Mouse (Mus musculus) MEL (cell line): Measurements from ENCODE around the gene Bag3. TPM values are rescaled to one million over a fixed set of nuclear protein-coding genes. Genes with fewer than 3 reads are reported as not detected.

Experiments used
- DNase-seq: peaks from one replicate; pipeline ENCODE4 v3.0.0; 2011; ENCODE audit warnings: low read depth, low spot score
- H3K27ac ChIP-seq: 2 replicates; pipeline ENCODE4 v1.5.1; 2012; ENCODE audit warnings: low read depth, mild to moderate bottlenecking, control low read depth, low read length, moderate library complexity; ENCODE audit not compliant: control insufficient read depth
- H3K27me3 ChIP-seq, 2 experiments: fragments of 150-350 bp in 1 of 2; sonication (generic) in 1 of 2; 2 replicates each; pipeline ENCODE4 v1.6.1; 2012; ENCODE audit warnings: low read length in 2 of 2, mild to moderate bottlenecking in 2 of 2, improper control_type of control experiment in 1 of 2, moderate library complexity in 1 of 2; ENCODE audit not compliant: insufficient read depth in 2 of 2, control insufficient read depth in 1 of 2
- H3K36me3 ChIP-seq, 2 experiments: 2 replicates each; pipeline ENCODE4 v1.6.1; 2012 to 2014; ENCODE audit warnings: low read length in 2 of 2, improper control_type of control experiment in 1 of 2, inconsistent platforms in 1 of 2, mild to moderate bottlenecking in 1 of 2; ENCODE audit not compliant: insufficient read depth in 2 of 2, control insufficient read depth in 1 of 2
- H3K4me1 ChIP-seq, 2 experiments: fragments of 150-350 bp in 1 of 2; sonication (generic) in 1 of 2; 2 replicates each; pipeline ENCODE4 v1.6.1; 2012; ENCODE audit warnings: low read length in 2 of 2, improper control_type of control experiment in 1 of 2, mild to moderate bottlenecking in 1 of 2; ENCODE audit not compliant: insufficient read depth in 2 of 2, control insufficient read depth in 1 of 2
- H3K4me3 ChIP-seq, 2 experiments: fragments of 150-350 bp in 1 of 2; sonication (generic) in 1 of 2; 2 replicates each; pipeline ENCODE4 v1.5.1; 2012; ENCODE audit warnings: low read depth in 2 of 2, low read length in 2 of 2, mild to moderate bottlenecking in 2 of 2, moderate library complexity in 2 of 2, control low read depth in 1 of 2, improper control_type of control experiment in 1 of 2; ENCODE audit not compliant: control insufficient read depth in 1 of 2, insufficient read depth in 1 of 2
- H3K79me2 ChIP-seq: 2 replicates; pipeline ENCODE4 v1.6.1; 2012; ENCODE audit warnings: mild to moderate bottlenecking, low read length, moderate library complexity; ENCODE audit not compliant: control insufficient read depth, poor library complexity, insufficient read depth
- H3K9ac ChIP-seq: 2 replicates; pipeline ENCODE4 v1.6.1; 2012; ENCODE audit warnings: low read depth, mild to moderate bottlenecking, control low read depth, low read length, moderate library complexity; ENCODE audit not compliant: control insufficient read depth, poor library complexity, severe bottlenecking
- H3K9me3 ChIP-seq: fragments of 150-350 bp; sonication (generic); replicated peaks from 2 replicates; pipeline ENCODE4 v1.6.1; 2012; ENCODE audit warnings: mild to moderate bottlenecking, low read length, improper control_type of control experiment, moderate library complexity; ENCODE audit not compliant: insufficient read depth
- BHLHE40 ChIP-seq: IDR thresholded peaks from 2 replicates; pipeline ENCODE4 v1.6.1; 2012; ENCODE audit warnings: low read depth, mild to moderate bottlenecking, inconsistent platforms, low read length, improper control_type of control experiment, borderline replicate concordance
- CHD1 ChIP-seq: IDR thresholded peaks from 2 replicates; pipeline ENCODE4 v1.6.1; 2012; ENCODE audit warnings: low read depth, mild to moderate bottlenecking, inconsistent platforms, low read length, improper control_type of control experiment
- CHD2 ChIP-seq: IDR thresholded peaks from 2 replicates; pipeline ENCODE4 v1.6.1; 2011; ENCODE audit warnings: low read length, improper control_type of control experiment
- CTCF ChIP-seq, 3 experiments: IDR thresholded peaks in 2 of 3; conservative IDR thresholded peaks in 1 of 3; 2 replicates each; pipeline ENCODE4 v1.5.1; 2011 to 2012; ENCODE audit warnings: low read length in 3 of 3, low read depth in 2 of 3, mild to moderate bottlenecking in 2 of 3, improper control_type of control experiment in 1 of 3, inconsistent platforms in 1 of 3, mixed read lengths in 1 of 3, moderate library complexity in 1 of 3; ENCODE audit not compliant: control insufficient read depth in 1 of 3, insufficient read depth in 1 of 3, poor library complexity in 1 of 3, severe bottlenecking in 1 of 3
- ELF1 ChIP-seq: IDR thresholded peaks from 2 replicates; pipeline ENCODE4 v1.6.1; 2014; ENCODE audit warnings: low read depth, mild to moderate bottlenecking, inconsistent platforms, low read length, improper control_type of control experiment, moderate library complexity
- EP300 ChIP-seq, 2 experiments: IDR thresholded peaks; 2 replicates each; pipeline ENCODE4 v1.6.1; 2011; ENCODE audit warnings: improper control_type of control experiment in 2 of 2, low read length in 2 of 2, low read depth in 1 of 2, mild to moderate bottlenecking in 1 of 2
- ETS1 ChIP-seq: IDR thresholded peaks from 2 replicates; pipeline ENCODE4 v1.6.1; 2012; ENCODE audit warnings: low read depth, mild to moderate bottlenecking, inconsistent platforms, low read length, improper control_type of control experiment, moderate library complexity
- GABPA ChIP-seq: IDR thresholded peaks from 2 replicates; pipeline ENCODE4 v1.6.1; 2012; ENCODE audit warnings: low read depth, mild to moderate bottlenecking, inconsistent platforms, low read length, improper control_type of control experiment, moderate library complexity
- GATA1 ChIP-seq: IDR thresholded peaks from 2 replicates; pipeline ENCODE4 v1.6.1; 2011; ENCODE audit warnings: low read depth, low read length, improper control_type of control experiment
- JUND ChIP-seq: IDR thresholded peaks from 2 replicates; pipeline ENCODE4 v1.6.1; 2011; ENCODE audit warnings: low read depth, mild to moderate bottlenecking, improper control_type of control experiment, low read length
- KAT2A ChIP-seq: conservative IDR thresholded peaks from 2 replicates; pipeline ENCODE4 v1.6.1; 2012; ENCODE audit warnings: low read depth, low read length, improper control_type of control experiment, inconsistent platforms
- MAFK ChIP-seq: IDR thresholded peaks from 2 replicates; pipeline ENCODE4 v1.6.1; 2011; ENCODE audit warnings: low read depth, mild to moderate bottlenecking, low read length, improper control_type of control experiment, borderline replicate concordance
- MAX ChIP-seq: IDR thresholded peaks from 2 replicates; pipeline ENCODE4 v1.6.1; 2011; ENCODE audit warnings: low read length, improper control_type of control experiment
- MAZ ChIP-seq: IDR thresholded peaks from 2 replicates; pipeline ENCODE4 v1.6.1; 2012; ENCODE audit warnings: low read depth, mild to moderate bottlenecking, inconsistent platforms, low read length, improper control_type of control experiment
- MEF2A ChIP-seq: IDR thresholded peaks from 2 replicates; pipeline ENCODE4 v1.6.1; 2014; ENCODE audit warnings: low read depth, mild to moderate bottlenecking, inconsistent platforms, low read length, improper control_type of control experiment; ENCODE audit not compliant: poor library complexity, insufficient replicate concordance, severe bottlenecking; ENCODE audit errors: extremely low read depth
- MXI1 ChIP-seq: IDR thresholded peaks from 2 replicates; pipeline ENCODE4 v1.6.1; 2011; ENCODE audit warnings: mild to moderate bottlenecking, low read depth, low read length, improper control_type of control experiment
- MYB ChIP-seq: IDR thresholded peaks from 2 replicates; pipeline ENCODE4 v1.6.1; 2011; ENCODE audit warnings: mild to moderate bottlenecking, low read depth, low read length, improper control_type of control experiment
- MYC ChIP-seq: IDR thresholded peaks from 2 replicates; pipeline ENCODE4 v1.6.1; 2011; ENCODE audit warnings: low read depth, mild to moderate bottlenecking, low read length, improper control_type of control experiment, moderate library complexity
- NELFE ChIP-seq: IDR thresholded peaks from 2 replicates; pipeline ENCODE4 v1.6.1; 2011; ENCODE audit warnings: low read depth, low read length, improper control_type of control experiment
- NRF1 ChIP-seq: IDR thresholded peaks from 2 replicates; pipeline ENCODE4 v1.6.1; 2014; ENCODE audit warnings: low read depth, mild to moderate bottlenecking, inconsistent platforms, low read length, improper control_type of control experiment, moderate library complexity; ENCODE audit not compliant: poor library complexity, insufficient read depth, severe bottlenecking
- POLR2A ChIP-seq, 2 experiments: IDR thresholded peaks; 2 replicates each; pipeline ENCODE4 v1.6.1; 2011 to 2012; ENCODE audit warnings: low read length in 2 of 2, mild to moderate bottlenecking in 2 of 2, control low read depth in 1 of 2, improper control_type of control experiment in 1 of 2, low read depth in 1 of 2, moderate library complexity in 1 of 2; ENCODE audit not compliant: control insufficient read depth in 1 of 2, insufficient read depth in 1 of 2, poor library complexity in 1 of 2
- POLR2AphosphoS2 ChIP-seq: IDR thresholded peaks from 2 replicates; pipeline ENCODE4 v1.6.1; 2011; ENCODE audit warnings: low read length, improper control_type of control experiment
- POLR2AphosphoS5 ChIP-seq: IDR thresholded peaks from 2 replicates; pipeline ENCODE4 v1.6.1; 2012; ENCODE audit warnings: low read depth, borderline replicate concordance, mild to moderate bottlenecking, inconsistent platforms, low read length, moderate library complexity, mixed read lengths
- RAD21 ChIP-seq: IDR thresholded peaks from 2 replicates; pipeline ENCODE4 v1.6.1; 2011; ENCODE audit warnings: mild to moderate bottlenecking, low read depth, low read length, improper control_type of control experiment
- RCOR1 ChIP-seq: IDR thresholded peaks from 2 replicates; pipeline ENCODE4 v1.6.1; 2012; ENCODE audit warnings: low read depth, mild to moderate bottlenecking, inconsistent platforms, low read length, improper control_type of control experiment
- SIN3A ChIP-seq: IDR thresholded peaks from 2 replicates; pipeline ENCODE4 v1.6.1; 2012; ENCODE audit warnings: low read length, improper control_type of control experiment, inconsistent platforms
- TAL1 ChIP-seq: IDR thresholded peaks from 2 replicates; pipeline ENCODE4 v1.6.1; 2012; ENCODE audit warnings: mild to moderate bottlenecking, inconsistent platforms, low read length, moderate library complexity, mixed read lengths
- TBP ChIP-seq: IDR thresholded peaks from 2 replicates; pipeline ENCODE4 v1.8.0; 2011; ENCODE audit warnings: low read depth, low read length, improper control_type of control experiment
- TCF12 ChIP-seq: IDR thresholded peaks from 2 replicates; pipeline ENCODE4 v1.6.1; 2014; ENCODE audit warnings: low read depth, mild to moderate bottlenecking, inconsistent platforms, low read length, improper control_type of control experiment, moderate library complexity
- UBTF ChIP-seq: IDR thresholded peaks from 2 replicates; pipeline ENCODE4 v1.6.1; 2012; ENCODE audit warnings: low read depth, mild to moderate bottlenecking, inconsistent platforms, low read length, improper control_type of control experiment, moderate library complexity, borderline replicate concordance; ENCODE audit not compliant: insufficient read depth
- USF1 ChIP-seq: IDR thresholded peaks from 2 replicates; pipeline ENCODE4 v1.6.1; 2014; ENCODE audit warnings: low read depth, mild to moderate bottlenecking, inconsistent platforms, low read length, improper control_type of control experiment, moderate library complexity
- USF2 ChIP-seq, 2 experiments: IDR thresholded peaks; 2 replicates each; pipeline ENCODE4 v1.6.1; 2011 to 2012; ENCODE audit warnings: improper control_type of control experiment in 2 of 2, low read length in 2 of 2, borderline replicate concordance in 1 of 2, inconsistent platforms in 1 of 2, low read depth in 1 of 2, mild to moderate bottlenecking in 1 of 2; ENCODE audit not compliant: insufficient read depth in 1 of 2
- ZC3H11A ChIP-seq: IDR thresholded peaks from 2 replicates; pipeline ENCODE4 v1.6.1; 2012; ENCODE audit warnings: low read depth, mild to moderate bottlenecking, inconsistent platforms, low read length, improper control_type of control experiment
- ZKSCAN1 ChIP-seq: IDR thresholded peaks from 2 replicates; pipeline ENCODE4 v1.6.1; 2012; ENCODE audit warnings: low read depth, mild to moderate bottlenecking, inconsistent platforms, low read length, improper control_type of control experiment, moderate library complexity
- ZMIZ1 ChIP-seq: IDR thresholded peaks from 2 replicates; pipeline ENCODE4 v1.6.1; 2012; ENCODE audit warnings: low read depth, mild to moderate bottlenecking, inconsistent platforms, low read length, improper control_type of control experiment, moderate library complexity
- ZNF384 ChIP-seq: IDR thresholded peaks from 2 replicates; pipeline ENCODE4 v1.6.1; 2012; ENCODE audit warnings: low read depth, mild to moderate bottlenecking, inconsistent platforms, low read length, improper control_type of control experiment
- polyA plus RNA-seq, 2 experiments: library from polyadenylated mRNA; stranded (reverse) in 1 of 2; unstranded in 1 of 2; fragments of >175 nt in 1 of 2; fragments of >200 nt in 1 of 2; gene quantifications; 2 replicates each; pipeline versions ENCODE4 v1.2.1 to v1.2.4; 2012; ENCODE audit warnings: low replicate concordance in 2 of 2, low read depth in 1 of 2; ENCODE audit not compliant: insufficient read length in 2 of 2, insufficient read depth in 1 of 2, missing spikeins in 1 of 2
- total RNA-seq: library from RNA; depleted of rRNA; stranded (reverse); fragments of 300-350 nt; gene quantifications from 2 replicates; pipeline ENCODE4 v1.2.3, GENCODE M21; 2012

The Bag3 gene
- total and polyA plus RNA-seq, 3 experiments: 5.1 to 13.4 TPM; not detected in 1

GRCm38 (mm10) chr7:128569987-128570656 is 46.7 kb downstream of the Bag3 start:
- DNase-seq: peak; percentile 89
- TF ChIP-seq RAD21: no peak; the same call in 1 of the 2 replicates
- no peak for TF ChIP-seq USF2 (IDR thresholded peaks at IDR 0.05; ENCODE audit: borderline replicate concordance in 1 of 2, insufficient read depth in 1 of 2, low read depth in 1 of 2, low read length in 2 of 2)
- TF ChIP-seq GATA1: no peak
- peak; percentile 15 to 49; a peak in 1 of 4 replicates for TF ChIP-seq EP300 (IDR thresholded peaks at IDR 0.05; ENCODE audit: low read depth in 1 of 2, low read length in 2 of 2)
- TF ChIP-seq MEF2A: no peak
- TF ChIP-seq ELF1: no peak
- no peak for TF ChIP-seq BHLHE40
- no peak for TF ChIP-seq TAL1
- peak; percentile 52 for TF ChIP-seq MAX
- no peak for TF ChIP-seq CTCF (IDR thresholded peaks at IDR 0.05 in 2 of 3, conservative IDR thresholded peaks at IDR 0.05 in 1 of 3; ENCODE audit: control insufficient read depth in 1 of 3, insufficient read depth in 1 of 3, low read depth in 2 of 3, low read length in 3 of 3, poor library complexity in 1 of 3, severe bottlenecking in 1 of 3)
- TF ChIP-seq ZMIZ1: no peak
- peak; percentile 21; the same call in 1 of the 2 replicates for TF ChIP-seq RCOR1
- TF ChIP-seq MAFK: peak; percentile 25; the same call in 1 of the 2 replicates
- TF ChIP-seq KAT2A: no peak
- no peak for TF ChIP-seq ZKSCAN1
- no peak for TF ChIP-seq GABPA
- peak; percentile 61 for TF ChIP-seq MXI1
- no peak for TF ChIP-seq POLR2AphosphoS5
- 0 out of 2 replicates have a peak, but pooled peaks have one; percentile 20 for TF ChIP-seq TCF12
- no peak for TF ChIP-seq USF1
- no peak for TF ChIP-seq ZC3H11A
- no peak for TF ChIP-seq POLR2AphosphoS2
- no peak for TF ChIP-seq CHD2
- no peak for TF ChIP-seq TBP
- TF ChIP-seq MAZ: no peak
- TF ChIP-seq SIN3A: peak; percentile 50; the same call in 1 of the 2 replicates
- peak; percentile 37; the same call in 1 of the 2 replicates for TF ChIP-seq ETS1
- no peak for TF ChIP-seq MYB
- no peak for TF ChIP-seq POLR2A (IDR thresholded peaks at IDR 0.05; ENCODE audit: control insufficient read depth in 1 of 2, insufficient read depth in 1 of 2, low read depth in 1 of 2, low read length in 2 of 2, poor library complexity in 1 of 2)
- TF ChIP-seq MYC: peak; percentile 72
- TF ChIP-seq ZNF384: peak; percentile 87
- no peak for TF ChIP-seq UBTF
- TF ChIP-seq NRF1: no peak
- no peak for TF ChIP-seq CHD1
- no peak for TF ChIP-seq JUND
- no peak for TF ChIP-seq NELFE

More at GRCm38 (mm10) chr7:128569987-128570656, 46.7 kb downstream of the Bag3 start:
- peaks cover 0 to 8% of the 10 kb centered on the region in 2 experiments; a peak in 2 of 4 replicates for H3K36me3 ChIP-seq
- peak overlapping the region; percentile 90 for H3K27ac ChIP-seq
- no peaks in the 10 kb centered on the region for H3K9me3 ChIP-seq
- H3K4me3 ChIP-seq: peak overlapping the region; percentile 46 to 48
- H3K79me2 ChIP-seq: no peaks in the 10 kb centered on the region
- H3K27me3 ChIP-seq: no peaks in the 10 kb centered on the region
- peaks cover 0 to 9% of the 10 kb centered on the region in 2 experiments; a peak in 2 of 4 replicates for H3K4me1 ChIP-seq
- H3K9ac ChIP-seq: peak overlapping the region; percentile 57
